Mouse (Mus musculus) embryonic facial prominence, embryonic 15.5 days (tissue): ENCODE measurements around the gene Fam216b. TPM values are rescaled to one million over a fixed set of nuclear protein-coding genes. Genes with fewer than 3 reads are reported as not detected.

Source experiments
- ATAC-seq: fragments of 200-750 bp; cut with Nextera tagmentation; 2 replicates; pipeline ENCODE4 v1.8.0; 2017; ENCODE audit warnings: low read depth, moderate TSS enrichment; ENCODE audit not compliant: insufficient number of reproducible peaks, low FRiP score, low TSS enrichment
- H3K27ac ChIP-seq: fragments of 300-500 bp; sonication (generic); replicated peaks from 2 replicates; pipeline ENCODE4 v1.5.1; 2015; ENCODE audit warnings: mild to moderate bottlenecking, inconsistent platforms
- H3K27me3 ChIP-seq: fragments of 300-500 bp; sonication (generic); 2 replicates; pipeline ENCODE4 v1.6.1; 2015; ENCODE audit warnings: inconsistent platforms
- H3K36me3 ChIP-seq: fragments of 300-500 bp; sonication (generic); 2 replicates; pipeline ENCODE4 v1.6.1; 2015; ENCODE audit warnings: mild to moderate bottlenecking, inconsistent platforms
- H3K4me1 ChIP-seq: fragments of 300-500 bp; sonication (generic); 2 replicates; pipeline ENCODE4 v1.6.1; 2015; ENCODE audit warnings: inconsistent platforms
- H3K4me2 ChIP-seq: fragments of 300-500 bp; sonication (generic); replicated peaks from 2 replicates; pipeline ENCODE4 v1.6.1; 2015; ENCODE audit warnings: mild to moderate bottlenecking, inconsistent platforms
- H3K4me3 ChIP-seq: fragments of 300-500 bp; sonication (generic); replicated peaks from 2 replicates; pipeline ENCODE4 v1.5.1; 2015; ENCODE audit warnings: mild to moderate bottlenecking, inconsistent platforms
- H3K9ac ChIP-seq: fragments of 300-500 bp; sonication (generic); 2 replicates; pipeline ENCODE4 v1.6.1; 2015; ENCODE audit warnings: inconsistent platforms
- H3K9me3 ChIP-seq: fragments of 300-500 bp; sonication (generic); replicated peaks from 2 replicates; pipeline ENCODE4 v1.6.1; 2016; ENCODE audit warnings: inconsistent platforms
- WGBS: fragments of 180-500 bp; shearing (Covaris S2); methylation state at CpG from one replicate; pipeline ENCODE4 v1.1.7; 2015; 5-methylcytosine and 5-hydroxymethylcytosine counted together
- polyA plus RNA-seq: library from polyadenylated mRNA; unstranded; fragments of >200 nt; fragmentation: Nextera tagmentation; extraction: Ambion mirVana; gene quantifications from 2 replicates; pipeline ENCODE4 v1.2.1, GENCODE M21; 2015

Fam216b gene
- polyA plus RNA-seq, 1 experiment from 2014 or later: 2.3 TPM

- no peaks in the 10 kb centered on the region for H3K36me3 ChIP-seq
- H3K27ac ChIP-seq: no peak overlapping the region
- H3K4me2 ChIP-seq: no peak overlapping the region
- no peak for ATAC-seq
- no peaks in the 10 kb centered on the region for H3K27me3 ChIP-seq
- 13% methylated on average over 2 of the region's 2 CpGs for WGBS
- no peak overlapping the region for H3K9ac ChIP-seq
- peaks cover 6% of the 10 kb centered on the region; the same call in 1 of the 2 replicates for H3K4me1 ChIP-seq
- H3K9me3 ChIP-seq: no peaks in the 10 kb centered on the region
- no peak overlapping the region for H3K4me3 ChIP-seq
Observed at GRCm38 (mm10) chr14:78043079-78043478, 45.7 kb downstream of the Fam216b start.

GRCm38 (mm10) chr14:78041886-78042526 lies 46.8 kb downstream of the Fam216b start:
- Histone ChIP-seq H3K9ac (no peak overlapping the region), H3K4me1 (peaks cover 6% of the 10 kb centered on the region; the same call in 1 of the 2 replicates), H3K4me2 (no peak overlapping the region), H3K4me3 (no peak overlapping the region), H3K27ac (no peak overlapping the region), H3K36me3 (no peaks in the 10 kb centered on the region), H3K9me3 (no peaks in the 10 kb centered on the region), H3K27me3 (no peaks in the 10 kb centered on the region)
- no peak; the same call in 1 of the 2 replicates for ATAC-seq
- WGBS: 57% methylated on average over 11 of the region's 11 CpGs

- Histone ChIP-seq H3K4me2 (no peak overlapping the region), H3K27ac (no peak overlapping the region), H3K4me1 (peaks cover 6% of the 10 kb centered on the region; the same call in 1 of the 2 replicates), H3K9ac (no peak overlapping the region), H3K4me3 (no peak overlapping the region), H3K27me3 (no peaks in the 10 kb centered on the region), H3K9me3 (no peaks in the 10 kb centered on the region), H3K36me3 (no peaks in the 10 kb centered on the region)
- no peak for ATAC-seq
- 90% methylated on average over 6 of the region's 6 CpGs for whole genome bisulfite sequencing
Observed at GRCm38 (mm10) chr14:78040643-78041042, 48.2 kb downstream of the Fam216b start.

GRCm38 (mm10) chr14:78038876-78039275 lies 49.9 kb downstream of the Fam216b start:
- H3K27ac ChIP-seq: no peak overlapping the region
- peaks cover 6% of the 10 kb centered on the region; the same call in 1 of the 2 replicates for H3K4me1 ChIP-seq
- H3K9me3 ChIP-seq: no peaks in the 10 kb centered on the region
- H3K36me3 ChIP-seq: no peaks in the 10 kb centered on the region
- H3K9ac ChIP-seq: no peak overlapping the region
- WGBS: 43% methylated on average over 8 of the region's 8 CpGs
- ATAC-seq: no peak
- 0 out of 2 replicates have a peak overlapping the region, but pooled peaks have one; percentile 10 for H3K4me2 ChIP-seq
- H3K4me3 ChIP-seq: no peak overlapping the region
- no peaks in the 10 kb centered on the region for H3K27me3 ChIP-seq

Other genes with a start within 250 kb of the Fam216b start
- gene Dnajc15, start 213.9 kb downstream of the Fam216b start, polyA plus RNA-seq: 97.3 and 102 TPM in 2 replicates
- gene Epsti1, start 184.8 kb downstream of the Fam216b start, polyA plus RNA-seq: 0.97 and 1.3 TPM in 2 replicates
- 2.5 and 2.7 TPM in 2 replicates for gene Tnfsf11, start 219.0 kb upstream of the Fam216b start, polyA plus RNA-seq